Mouse (Mus musculus): Measurements from ENCODE around the gene Kif6.

- no peak for TF ChIP-seq CTCF (IDR thresholded peaks at IDR 0.05)
- no peak for TF ChIP-seq EP300 (IDR thresholded peaks at IDR 0.05)
These were observed 192.5 kb downstream of the Kif6 start for GRCm38 (mm10) chr17:49807461-49807860.

Data from lung, postnatal 0 days (tissue).